Mouse (Mus musculus) small intestine, adult 2 months (tissue): ENCODE measurements around the gene Nav2. TPM values are rescaled to one million over a fixed set of nuclear protein-coding genes. Genes with fewer than 3 reads are reported as not detected.

Source experiments
- H3K27ac ChIP-seq: fragments of 200-500 bp; 2 replicates; pipeline ENCODE4 v1.5.1; 2012; ENCODE audit warnings: low read depth, low read length, control low read depth, inconsistent platforms; ENCODE audit not compliant: insufficient read depth
- H3K27me3 ChIP-seq: fragments of 200-500 bp; 2 replicates; pipeline ENCODE4 v1.6.1; 2012; ENCODE audit warnings: mild to moderate bottlenecking, moderate library complexity, low read length, inconsistent platforms; ENCODE audit not compliant: control insufficient read depth, insufficient read depth
- H3K36me3 ChIP-seq: fragments of 200-500 bp; 2 replicates; pipeline ENCODE4 v1.6.1; 2012; ENCODE audit warnings: mild to moderate bottlenecking, low read length, control low read depth, inconsistent platforms; ENCODE audit not compliant: control insufficient read depth, insufficient read depth
- H3K4me1 ChIP-seq: fragments of 200-500 bp; 2 replicates; pipeline ENCODE4 v1.6.1; 2012; ENCODE audit warnings: low read length, inconsistent platforms, mixed read lengths; ENCODE audit not compliant: control insufficient read depth, insufficient read depth, insufficient read length
- H3K4me3 ChIP-seq: fragments of 200-500 bp; 2 replicates; pipeline ENCODE4 v1.5.1; 2012; ENCODE audit warnings: low read depth, mild to moderate bottlenecking, control low read depth, inconsistent platforms, low read length, moderate library complexity
- CTCF ChIP-seq: fragments of 200-500 bp; IDR thresholded peaks from 2 replicates; pipeline ENCODE4 v1.5.1; 2012; ENCODE audit warnings: low read depth, mild to moderate bottlenecking, control low read depth, inconsistent platforms, low read length, moderate library complexity, mixed read lengths; ENCODE audit not compliant: insufficient replicate concordance, insufficient read length; ENCODE audit errors: extremely low read depth
- POLR2A ChIP-seq: fragments of 200-500 bp; IDR thresholded peaks from 2 replicates; pipeline ENCODE4 v1.6.1; 2012; ENCODE audit warnings: low read depth, mild to moderate bottlenecking, control low read depth, inconsistent platforms, low read length, moderate library complexity
- WGBS: fragments of 180-500 bp; shearing (Covaris S2); methylation state at CpG from one replicate; pipeline ENCODE4 v1.1.7; 2018; 5-methylcytosine and 5-hydroxymethylcytosine counted together
- polyA plus RNA-seq: library from polyadenylated mRNA; depleted of rRNA; stranded (reverse); fragments of >200 nt; gene quantifications from 2 replicates; pipeline ENCODE4 v1.2.3, GENCODE M21; 2012

Nav2 gene
- polyA plus RNA-seq, 1 experiment = 8.5 TPM

GRCm38 (mm10) chr7:49373661-49374060, 465.1 kb downstream of the Nav2 start:
- H3K4me3 ChIP-seq = no peak overlapping the region
- H3K4me1 ChIP-seq = no peaks in the 10 kb centered on the region
- H3K36me3 ChIP-seq = no peaks in the 10 kb centered on the region
- TF ChIP-seq CTCF = no peak
- no peak for TF ChIP-seq POLR2A
- no peak overlapping the region for H3K27ac ChIP-seq
- no peaks in the 10 kb centered on the region for H3K27me3 ChIP-seq
- WGBS = 86% methylated on average over 3 of the region's 3 CpGs

GRCm38 (mm10) chr7:49375499-49375974, 467.0 kb downstream of the Nav2 start:
- no peak for TF ChIP-seq POLR2A
- TF ChIP-seq CTCF = no peak
- no peak overlapping the region for H3K27ac ChIP-seq
- 66% methylated on average over 9 of the region's 9 CpGs for WGBS

GRCm38 (mm10) chr7:49378608-49379007, 470.1 kb downstream of the Nav2 start:
- Histone ChIP-seq H3K4me1 (no peaks in the 10 kb centered on the region), H3K36me3 (no peaks in the 10 kb centered on the region), H3K27me3 (no peaks in the 10 kb centered on the region), H3K27ac (no peak overlapping the region), H3K4me3 (no peak overlapping the region)
- WGBS = 63% methylated on average over 5 of the region's 5 CpGs
- no peak for TF ChIP-seq POLR2A
- TF ChIP-seq CTCF = no peak

More at GRCm38 (mm10) chr7:49375499-49375974, 467.0 kb downstream of the Nav2 start:
- Histone ChIP-seq H3K4me3 (no peak overlapping the region), H3K27me3 (no peaks in the 10 kb centered on the region), H3K36me3 (no peaks in the 10 kb centered on the region), H3K4me1 (no peaks in the 10 kb centered on the region)

GRCm38 (mm10) chr7:49380940-49381339, 472.4 kb downstream of the Nav2 start:
- Histone ChIP-seq H3K27ac (no peak overlapping the region), H3K36me3 (no peaks in the 10 kb centered on the region), H3K4me3 (no peak overlapping the region), H3K27me3 (no peaks in the 10 kb centered on the region), H3K4me1 (no peaks in the 10 kb centered on the region)
- TF ChIP-seq CTCF (no peak), POLR2A (no peak)
- 86% methylated on average over 9 of the region's 9 CpGs for WGBS

GRCm38 (mm10) chr7:49382884-49383283, 474.4 kb downstream of the Nav2 start:
- H3K27ac ChIP-seq = no peak overlapping the region
- H3K36me3 ChIP-seq = no peaks in the 10 kb centered on the region
- TF ChIP-seq CTCF (no peak), POLR2A (no peak)
- no peaks in the 10 kb centered on the region for H3K27me3 ChIP-seq
- H3K4me3 ChIP-seq = no peak overlapping the region
- no peaks in the 10 kb centered on the region for H3K4me1 ChIP-seq
- WGBS = 65% methylated on average over 10 of the region's 10 CpGs

GRCm38 (mm10) chr7:49388137-49388536, 479.6 kb downstream of the Nav2 start:
- WGBS = 92% methylated on average over 2 of the region's 2 CpGs

GRCm38 (mm10) chr7:49390312-49390711, 481.8 kb downstream of the Nav2 start:
- Histone ChIP-seq H3K27me3 (no peaks in the 10 kb centered on the region), H3K27ac (no peak overlapping the region), H3K36me3 (no peaks in the 10 kb centered on the region), H3K4me1 (no peaks in the 10 kb centered on the region), H3K4me3 (no peak overlapping the region)
- 87% methylated on average over 3 of the region's 3 CpGs for WGBS
- TF ChIP-seq CTCF (no peak), POLR2A (no peak)

More at GRCm38 (mm10) chr7:49388137-49388536, 479.6 kb downstream of the Nav2 start:
- H3K36me3 ChIP-seq = no peaks in the 10 kb centered on the region
- H3K27ac ChIP-seq = no peak overlapping the region
- H3K4me3 ChIP-seq = no peak overlapping the region
- TF ChIP-seq CTCF = no peak
- TF ChIP-seq POLR2A = no peak
- H3K27me3 ChIP-seq = no peaks in the 10 kb centered on the region
- H3K4me1 ChIP-seq = no peaks in the 10 kb centered on the region

GRCm38 (mm10) chr7:49390829-49391228, 482.3 kb downstream of the Nav2 start:
- no peaks in the 10 kb centered on the region for H3K4me1 ChIP-seq
- no peak overlapping the region for H3K27ac ChIP-seq
- no peaks in the 10 kb centered on the region for H3K36me3 ChIP-seq
- H3K27me3 ChIP-seq = no peaks in the 10 kb centered on the region
- H3K4me3 ChIP-seq = no peak overlapping the region
- 77% methylated on average over 9 of the region's 9 CpGs for WGBS
- TF ChIP-seq POLR2A (no peak), CTCF (no peak)
